Mouse (Mus musculus) large intestine, adult 2 months (tissue): ENCODE data around the gene H2al1j. TPM values are rescaled to one million over a fixed set of nuclear protein-coding genes. Genes with fewer than 3 reads are reported as not detected.
"Not testable (repeated sequence)": the region's sequence is repeated elsewhere in the genome, so short reads cannot be mapped to it uniquely, and the experiment has no call there.

ENCODE experiments used
- DNase-seq: peaks from one replicate; pipeline ENCODE4 v3.0.0-alpha.2; 2012; ENCODE audit warnings: low read depth, low spot score
- WGBS: fragments of 180-500 bp; shearing (Covaris S2); methylation state at CpG from one replicate; pipeline ENCODE4 v1.1.7; 2018; 5-methylcytosine and 5-hydroxymethylcytosine counted together
- polyA plus RNA-seq: library from polyadenylated mRNA; depleted of rRNA; stranded (reverse); fragments of >200 nt; gene quantifications from 2 replicates; pipeline ENCODE4 v1.2.3, GENCODE M21; 2012; rRNA removed

H2al1j gene
- not detected in 2 replicates for polyA plus RNA-seq

- not testable (repeated sequence) for DNase-seq
- WGBS, result 95% methylated on average over 2 of the region's 2 CpGs
These were observed at the start of gene H2al1j for GRCm38 (mm10) chrX:11327522-11327921. H2al1j (plus strand) TSS chrX:11327822.

GRCm38 (mm10) chrX:11280741-11281140 is 46.9 kb upstream of the H2al1j start:
- no peak for DNase-seq
- WGBS, result 67% methylated on average over 2 of the region's 2 CpGs

GRCm38 (mm10) chrX:11288306-11288882 is 39.2 kb upstream of the H2al1j start:
- DNase-seq, result no peak

GRCm38 (mm10) chrX:11289244-11289643 is 38.4 kb upstream of the H2al1j start:
- DNase-seq, result no peak
- 83% methylated on average over 4 of the region's 4 CpGs for WGBS

More at GRCm38 (mm10) chrX:11288306-11288882, 39.2 kb upstream of the H2al1j start:
- WGBS, result 29% methylated on average over 14 of the region's 14 CpGs

GRCm38 (mm10) chrX:11298957-11299356 is 28.7 kb upstream of the H2al1j start, which contains the start of gene H2al1a:
H2al1a (plus strand) TSS chrX:11299257.
- WGBS, result no CpG with 5 or more reads among the region's 3 CpGs
- DNase-seq, result not testable (repeated sequence)

GRCm38 (mm10) chrX:11302132-11302531 is 25.5 kb upstream of the H2al1j start, which contains the start of gene H2al1b:
H2al1b (plus strand) TSS chrX:11302432.
- not testable (repeated sequence) for DNase-seq
- 91% methylated on average over 1 of the region's 3 CpGs for WGBS

- WGBS, result 86% methylated on average over 1 of the region's 6 CpGs
- DNase-seq, result not testable (repeated sequence)
These were observed 22.3 kb upstream of the H2al1j start, which contains the start of gene H2al1c for GRCm38 (mm10) chrX:11305355-11305754. H2al1c (plus strand) TSS chrX:11305655.

- WGBS, result no CpG with 5 or more reads among the region's 6 CpGs
- DNase-seq, result not testable (repeated sequence)
These were observed 19.1 kb upstream of the H2al1j start, which contains the start of gene H2al1d for GRCm38 (mm10) chrX:11308524-11308923. H2al1d (plus strand) TSS chrX:11308824.

- DNase-seq, result not testable (repeated sequence)
- no CpG with 5 or more reads among the region's 3 CpGs for WGBS
These were observed 16.0 kb upstream of the H2al1j start, which contains the start of gene H2al1e for GRCm38 (mm10) chrX:11311634-11312033. H2al1e (plus strand) TSS chrX:11311934.

GRCm38 (mm10) chrX:11314858-11315257 is 12.8 kb upstream of the H2al1j start, which contains the start of gene H2al1f:
H2al1f (plus strand) TSS chrX:11315158.
- not testable (repeated sequence) for DNase-seq
- WGBS, result no CpG with 5 or more reads among the region's 6 CpGs

- not testable (repeated sequence) for DNase-seq
- WGBS, result no CpG with 5 or more reads among the region's 3 CpGs
These were observed 9.7 kb upstream of the H2al1j start, which contains the start of gene H2al1g for GRCm38 (mm10) chrX:11317956-11318355. H2al1g (plus strand) TSS chrX:11318256.

- DNase-seq, result not testable (repeated sequence)
- no CpG with 5 or more reads among the region's 6 CpGs for WGBS
These were observed 6.4 kb upstream of the H2al1j start, which contains the start of gene H2al1h for GRCm38 (mm10) chrX:11321192-11321591. H2al1h (plus strand) TSS chrX:11321492.

GRCm38 (mm10) chrX:11324359-11324758 is 3.3 kb upstream of the H2al1j start, which contains the start of gene H2al1i:
H2al1i (plus strand) TSS chrX:11324659.
- DNase-seq, result not testable (repeated sequence)
- WGBS, result 100% methylated on average over 1 of the region's 5 CpGs

GRCm38 (mm10) chrX:11345762-11346161 is 18.1 kb downstream of the H2al1j start:
- WGBS, result 75% methylated on average over 9 of the region's 9 CpGs

GRCm38 (mm10) chrX:11346756-11347155 is 19.1 kb downstream of the H2al1j start:
- 92% methylated on average over 3 of the region's 3 CpGs for WGBS
- no peak for DNase-seq

More at GRCm38 (mm10) chrX:11345762-11346161, 18.1 kb downstream of the H2al1j start:
- DNase-seq, result no peak

GRCm38 (mm10) chrX:11360823-11361222 is 33.2 kb downstream of the H2al1j start:
- 82% methylated on average over 6 of the region's 6 CpGs for WGBS
- DNase-seq, result no peak

- WGBS, result 82% methylated on average over 2 of the region's 2 CpGs
These were observed 33.6 kb downstream of the H2al1j start for GRCm38 (mm10) chrX:11361261-11361660.

GRCm38 (mm10) chrX:11363890-11364289 is 36.3 kb downstream of the H2al1j start:
- WGBS, result 84% methylated on average over 6 of the region's 6 CpGs

More at GRCm38 (mm10) chrX:11361261-11361660, 33.6 kb downstream of the H2al1j start:
- DNase-seq, result no peak

GRCm38 (mm10) chrX:11365151-11365550 is 37.5 kb downstream of the H2al1j start:
- DNase-seq, result no peak
- 54% methylated on average over 12 of the region's 12 CpGs for WGBS

More at GRCm38 (mm10) chrX:11363890-11364289, 36.3 kb downstream of the H2al1j start:
- DNase-seq, result no peak
